Mouse (Mus musculus) megakaryocyte, embryonic 14.5 days (primary cell): Measurements from ENCODE around the gene Ugt1a6b.
"Not testable (repeated sequence)": the region's sequence is repeated elsewhere in the genome, so short reads cannot be mapped to it uniquely, and the experiment has no call there.

Source experiments
- FLI1 ChIP-seq: IDR thresholded peaks from 2 replicates; pipeline ENCODE4 v1.6.1; 2012; ENCODE audit warnings: low read length, inconsistent platforms, mixed read lengths
- GATA1 ChIP-seq: IDR thresholded peaks from 3 replicates; pipeline ENCODE4 v1.6.1; 2012; ENCODE audit warnings: mixed read lengths, low read length, inconsistent platforms, borderline replicate concordance

DNA sequence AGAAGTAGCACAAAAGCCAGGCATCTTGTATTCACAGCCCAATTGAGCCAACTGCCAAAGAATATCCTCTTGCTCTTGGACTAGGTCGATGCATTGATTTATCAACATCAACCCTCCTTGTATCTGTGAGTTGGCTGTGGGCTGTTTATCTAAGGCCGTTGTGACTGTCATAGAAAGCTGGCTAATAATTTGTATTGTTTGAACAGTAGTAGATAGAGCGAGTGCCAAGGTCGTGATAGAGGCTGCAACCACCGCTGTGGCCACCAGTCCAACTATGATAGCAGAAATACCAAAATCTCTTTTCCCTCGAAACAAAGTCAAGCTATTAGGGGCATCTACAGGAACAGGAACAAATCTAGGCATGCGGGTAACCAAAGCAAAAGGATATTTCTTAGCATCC lies 69.1 kb downstream of the Ugt1a6b start:
- TF ChIP-seq GATA1, FLI1: not testable (repeated sequence)
